Mouse (Mus musculus): ENCODE measurements around the gene Ache.
A peak's percentile ranks its signal among the peaks of the same experiment; 100 is the strongest.
"Not testable (repeated sequence)": the region's sequence is repeated elsewhere in the genome, so short reads cannot be mapped to it uniquely, and the experiment has no call there.

Ache gene

GRCm38 (mm10) chr5:137287032-137287952, at the start of gene Ache:
Ache (plus strand) TSS chr5:137287519.
- DNase-seq: no peak

GRCm38 (mm10) chr5:137263897-137264720, 23.2 kb upstream of the Ache start:
- DNase-seq: no peak

GRCm38 (mm10) chr5:137264787-137265186, 22.5 kb upstream of the Ache start:
- DNase-seq: no peak

GRCm38 (mm10) chr5:137268131-137268910, 19.0 kb upstream of the Ache start:
- DNase-seq: peak; percentile 23 to 65

- peak in 1 of 2 experiments; percentile 54 for DNase-seq
These were observed 9.7 kb upstream of the Ache start for GRCm38 (mm10) chr5:137277360-137278342.

GRCm38 (mm10) chr5:137284411-137284810, 2.9 kb upstream of the Ache start:
- not testable (repeated sequence) for DNase-seq

- DNase-seq: peak in 1 of 2 experiments; percentile 63
These were observed 2.3 kb upstream of the Ache start for GRCm38 (mm10) chr5:137285045-137285444.

GRCm38 (mm10) chr5:137285986-137286385, 1.3 kb upstream of the Ache start:
- DNase-seq: no peak

GRCm38 (mm10) chr5:137286655-137287031, 676 bp upstream of the Ache start:
- peak; percentile 88 to 94 for DNase-seq

- DNase-seq: peak in 1 of 2 experiments; percentile 54
These were observed 829 bp downstream of the Ache start for GRCm38 (mm10) chr5:137287953-137288743.

GRCm38 (mm10) chr5:137288999-137289470, 1.7 kb downstream of the Ache start:
- peak in 1 of 2 experiments; percentile 25 for DNase-seq

GRCm38 (mm10) chr5:137289591-137290365, 2.5 kb downstream of the Ache start:
- no peak for DNase-seq

- peak; percentile 80 to 83 for DNase-seq
These were observed 3.4 kb downstream of the Ache start for GRCm38 (mm10) chr5:137290677-137291076.

GRCm38 (mm10) chr5:137291381-137291926, 4.1 kb downstream of the Ache start:
- DNase-seq: no peak

GRCm38 (mm10) chr5:137293282-137293681, 6.0 kb downstream of the Ache start:
- peak; percentile 90 to 95 for DNase-seq

GRCm38 (mm10) chr5:137293839-137294743, 6.8 kb downstream of the Ache start, which contains the start of gene Ufsp1:
Ufsp1 (plus strand) TSS chr5:137294629.
- DNase-seq: peak; percentile 96 to 98

GRCm38 (mm10) chr5:137294744-137295093, 7.4 kb downstream of the Ache start:
- no peak for DNase-seq

GRCm38 (mm10) chr5:137295296-137295695, 8.0 kb downstream of the Ache start:
- DNase-seq: no peak

All from kidney, postnatal 25 days (tissue).